Mouse (Mus musculus) limb, embryonic 15.5 days (tissue): ENCODE data around the gene Znrf4. TPM values are rescaled to one million over a fixed set of nuclear protein-coding genes. Genes with fewer than 3 reads are reported as not detected.

Experiments
- ATAC-seq: fragments of 200-750 bp; cut with Nextera tagmentation; 2 replicates; pipeline ENCODE4 v1.8.0; 2017; ENCODE audit warnings: low read depth, moderate TSS enrichment; ENCODE audit not compliant: insufficient number of reproducible peaks, low FRiP score, low TSS enrichment
- H3K27ac ChIP-seq: fragments of 300-500 bp; sonication (generic); 2 replicates; pipeline ENCODE4 v1.5.1; 2015; ENCODE audit warnings: moderate library complexity, mild to moderate bottlenecking, inconsistent platforms
- H3K27me3 ChIP-seq: fragments of 300-500 bp; sonication (generic); 2 replicates; pipeline ENCODE4 v1.6.1; 2015; ENCODE audit warnings: inconsistent platforms
- H3K36me3 ChIP-seq: fragments of 300-500 bp; sonication (generic); 2 replicates; pipeline ENCODE4 v1.6.1; 2015; ENCODE audit warnings: inconsistent platforms
- H3K4me1 ChIP-seq: fragments of 300-500 bp; sonication (generic); 2 replicates; pipeline ENCODE4 v1.6.1; 2015; ENCODE audit warnings: inconsistent platforms
- H3K4me2 ChIP-seq: fragments of 300-500 bp; sonication (generic); 2 replicates; pipeline ENCODE4 v1.6.1; 2015; ENCODE audit warnings: mild to moderate bottlenecking, inconsistent platforms
- H3K4me3 ChIP-seq: fragments of 300-500 bp; sonication (generic); 2 replicates; pipeline ENCODE4 v1.5.1; 2015; ENCODE audit warnings: mild to moderate bottlenecking, inconsistent platforms
- H3K9ac ChIP-seq: fragments of 300-500 bp; sonication (generic); 2 replicates; pipeline ENCODE4 v1.6.1; 2015; ENCODE audit warnings: inconsistent platforms
- H3K9me3 ChIP-seq: fragments of 300-500 bp; sonication (generic); 2 replicates; pipeline ENCODE4 v1.6.1; 2016; ENCODE audit warnings: inconsistent platforms
- WGBS: fragments of 180-500 bp; shearing (Covaris S2); methylation state at CpG from one replicate; pipeline ENCODE4 v1.1.7; 2015; 5-methylcytosine and 5-hydroxymethylcytosine counted together
- polyA plus RNA-seq: library from polyadenylated mRNA; unstranded; fragments of >200 nt; fragmentation: Nextera tagmentation; extraction: Ambion mirVana; gene quantifications from 2 replicates; pipeline ENCODE4 v1.2.1, GENCODE M21; 2015

Gene Znrf4
- polyA plus RNA-seq, 1 experiment from 2014 or later, result not detected

DNA sequence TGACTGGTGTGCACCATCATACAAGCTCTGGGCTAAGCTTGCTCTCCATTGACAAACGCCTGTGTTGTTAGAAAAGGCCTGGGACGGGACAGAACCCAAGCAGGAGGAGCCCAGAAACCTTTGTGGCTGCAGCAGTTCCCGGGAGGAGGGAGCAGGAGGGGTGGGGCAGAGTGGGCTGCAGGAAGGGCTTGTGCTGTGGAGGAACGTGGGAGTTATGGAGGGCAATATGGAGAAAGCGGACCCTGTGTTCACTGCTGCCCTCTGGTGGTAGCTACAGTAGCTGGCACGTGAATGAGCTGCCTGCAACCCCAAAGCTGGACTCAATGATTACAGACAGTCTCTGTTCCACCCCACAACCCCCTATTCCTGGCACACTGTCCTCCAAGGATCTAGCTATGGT, 32.9 kb downstream of the Znrf4 start:
- no peaks in the 10 kb centered on the region for H3K9me3 ChIP-seq
- H3K9ac ChIP-seq, result no peak overlapping the region
- no peak overlapping the region for H3K27ac ChIP-seq
- ATAC-seq, result no peak
- H3K4me2 ChIP-seq, result no peak overlapping the region
- WGBS, result 14% methylated on average over 6 of the region's 6 CpGs
- no peak overlapping the region for H3K4me3 ChIP-seq
- H3K27me3 ChIP-seq, result peaks cover 14% of the 10 kb centered on the region
- H3K36me3 ChIP-seq, result no peaks in the 10 kb centered on the region
- peaks cover 33% of the 10 kb centered on the region for H3K4me1 ChIP-seq

DNA sequence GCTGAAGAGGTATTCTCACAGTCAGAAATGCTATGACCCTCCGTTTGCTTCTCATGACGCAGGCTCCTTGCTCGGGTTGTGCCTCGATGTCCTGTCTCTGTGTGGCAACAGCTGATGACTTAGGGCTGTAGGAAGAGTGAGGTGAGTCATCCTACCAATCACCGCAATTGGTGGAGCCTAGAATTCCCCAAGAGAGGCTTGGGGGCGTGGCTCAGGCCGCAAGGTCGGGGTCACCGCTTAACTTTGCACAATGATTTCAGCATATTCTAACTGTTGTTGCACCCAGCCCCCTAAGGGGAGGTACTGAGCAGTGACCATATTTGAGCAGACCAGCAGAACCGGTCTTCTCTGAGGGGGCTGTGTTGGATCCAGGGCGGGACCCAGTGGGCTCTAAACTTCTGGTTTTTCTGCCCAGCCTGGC, 34.0 kb downstream of the Znrf4 start:
- Histone ChIP-seq H3K4me2 (no peak overlapping the region), H3K9ac (no peak overlapping the region), H3K27ac (no peak overlapping the region), H3K27me3 (peaks cover 26% of the 10 kb centered on the region), H3K4me3 (no peak overlapping the region), H3K9me3 (no peaks in the 10 kb centered on the region), H3K4me1 (peaks cover 44% of the 10 kb centered on the region), H3K36me3 (no peaks in the 10 kb centered on the region)
- WGBS, result 61% methylated on average over 11 of the region's 11 CpGs
- no peak for ATAC-seq

DNA sequence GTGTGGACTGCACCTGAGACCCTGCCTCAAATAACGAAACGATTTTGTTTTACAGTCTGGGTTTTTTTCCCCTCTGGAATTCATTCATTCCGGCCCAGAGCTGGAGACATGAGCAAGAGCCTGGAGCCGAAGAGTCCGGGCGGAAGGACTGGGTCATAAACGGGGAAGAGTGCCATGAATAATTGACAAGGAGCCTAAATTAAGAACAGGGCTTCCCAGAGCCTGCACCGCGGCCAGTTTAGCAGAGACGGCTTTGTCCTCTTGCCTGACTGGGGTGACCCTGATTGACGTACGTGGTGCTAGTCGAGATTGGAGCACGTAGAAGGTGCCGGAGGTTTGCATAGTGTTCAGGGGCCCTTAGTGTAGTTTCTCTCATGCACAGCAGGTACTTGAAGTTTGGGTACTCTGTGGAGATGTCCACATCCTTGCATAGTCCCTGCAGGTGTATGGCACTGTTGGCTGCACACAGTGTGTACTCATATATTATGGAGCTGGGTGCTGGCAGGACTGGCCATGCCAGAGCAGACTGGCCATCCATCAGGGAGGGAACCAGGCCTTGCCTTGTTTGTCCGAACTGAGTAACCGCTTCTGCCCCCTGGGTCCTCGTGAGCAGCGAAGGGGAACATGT, 34.9 kb downstream of the Znrf4 start:
- no peak for ATAC-seq
- H3K27me3 ChIP-seq, result peaks cover 35% of the 10 kb centered on the region

DNA sequence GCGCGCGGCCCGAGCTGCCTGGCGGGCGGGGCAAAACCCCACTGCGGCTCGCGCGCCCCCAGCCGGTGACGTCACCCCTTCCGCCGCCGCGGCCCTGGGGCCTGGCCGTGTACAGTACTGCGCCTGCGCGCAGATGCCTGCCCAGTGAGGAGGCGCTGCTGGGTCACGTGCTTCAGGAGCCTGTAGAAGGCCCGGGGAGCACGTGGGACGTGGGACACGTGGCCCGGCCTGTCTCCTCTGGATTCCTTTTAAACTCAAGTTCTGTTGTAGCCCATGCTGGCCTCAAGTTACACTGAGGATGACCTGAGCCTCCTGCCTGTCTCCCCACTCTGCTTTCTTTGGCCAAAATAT, 35.9 kb downstream of the Znrf4 start, which contains the start of gene Ptprs:
Ptprs (minus strand) TSS at position 82 of the 351 bp plus-strand sequence.
- WGBS, result 0% methylated on average over 27 of the region's 27 CpGs
- Histone ChIP-seq H3K36me3 (no peaks in the 10 kb centered on the region), H3K27ac (peak within 1 kb of the TSS; percentile 79), H3K4me3 (peak within 1 kb of the TSS; percentile 66), H3K9me3 (no peaks in the 10 kb centered on the region), H3K4me1 (peaks cover 62% of the 10 kb centered on the region), H3K27me3 (peaks cover 43% of the 10 kb centered on the region), H3K9ac (peak within 1 kb of the TSS; percentile 74), H3K4me2 (peak within 1 kb of the TSS; percentile 93)
- peak; percentile 88 for ATAC-seq

More for the DNA sequence above, 34.9 kb downstream of the Znrf4 start:
- Histone ChIP-seq H3K27ac (no peak overlapping the region), H3K4me3 (no peak overlapping the region), H3K4me2 (no peak overlapping the region), H3K4me1 (peaks cover 53% of the 10 kb centered on the region), H3K9me3 (no peaks in the 10 kb centered on the region), H3K36me3 (no peaks in the 10 kb centered on the region), H3K9ac (no peak overlapping the region)
- 81% methylated on average over 19 of the region's 19 CpGs for WGBS

DNA sequence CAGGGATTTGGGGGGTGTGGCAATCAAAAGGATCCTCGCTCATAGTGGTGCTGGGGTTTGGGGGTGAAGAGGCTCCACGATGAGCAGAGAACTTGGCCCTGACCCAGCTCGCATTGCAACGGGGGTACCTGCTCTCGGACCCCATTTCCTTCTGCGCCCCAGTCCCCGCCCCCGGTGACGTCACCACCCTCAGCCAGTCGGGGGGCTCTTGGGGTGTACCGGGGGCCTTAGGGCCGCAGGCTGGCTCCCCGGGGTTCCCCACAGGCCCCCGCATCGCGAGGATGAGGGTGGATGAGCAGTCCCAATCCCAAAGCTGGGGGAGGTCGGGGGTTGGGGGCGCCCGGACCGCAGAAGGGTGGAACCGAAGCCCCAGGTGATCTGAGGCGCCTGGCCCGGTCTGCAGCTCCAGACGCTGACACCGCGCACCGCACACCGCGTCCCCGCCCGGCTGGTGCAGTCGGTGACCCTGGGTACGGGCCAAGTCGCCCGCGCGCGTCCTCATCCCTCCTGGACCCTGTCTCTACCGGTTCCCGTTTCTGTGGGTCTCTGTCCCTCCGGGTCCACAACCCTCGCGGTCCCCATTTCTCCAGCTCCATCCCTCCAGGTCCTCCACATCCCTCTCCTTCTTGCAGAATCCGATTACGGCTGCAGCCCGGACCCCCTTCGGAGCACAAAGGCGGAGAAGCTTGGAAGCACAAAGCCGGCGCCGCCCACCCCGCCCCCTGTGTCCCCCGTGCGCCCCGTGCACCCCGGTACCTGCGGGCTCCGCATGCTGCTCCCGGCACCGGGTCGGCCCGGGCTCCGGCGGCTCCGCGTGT, 36.4 kb downstream of the Znrf4 start:
- Histone ChIP-seq H3K4me2 (peak overlapping the region; percentile 93), H3K9me3 (no peaks in the 10 kb centered on the region), H3K4me1 (peaks cover 68% of the 10 kb centered on the region), H3K36me3 (no peaks in the 10 kb centered on the region), H3K4me3 (peak overlapping the region; percentile 66), H3K27me3 (peaks cover 49% of the 10 kb centered on the region), H3K27ac (peak overlapping the region; percentile 79), H3K9ac (peak overlapping the region; percentile 74)
- ATAC-seq, result no peak; the same call in 1 of the 2 replicates
- WGBS, result 2% methylated on average over 64 of the region's 66 CpGs

DNA sequence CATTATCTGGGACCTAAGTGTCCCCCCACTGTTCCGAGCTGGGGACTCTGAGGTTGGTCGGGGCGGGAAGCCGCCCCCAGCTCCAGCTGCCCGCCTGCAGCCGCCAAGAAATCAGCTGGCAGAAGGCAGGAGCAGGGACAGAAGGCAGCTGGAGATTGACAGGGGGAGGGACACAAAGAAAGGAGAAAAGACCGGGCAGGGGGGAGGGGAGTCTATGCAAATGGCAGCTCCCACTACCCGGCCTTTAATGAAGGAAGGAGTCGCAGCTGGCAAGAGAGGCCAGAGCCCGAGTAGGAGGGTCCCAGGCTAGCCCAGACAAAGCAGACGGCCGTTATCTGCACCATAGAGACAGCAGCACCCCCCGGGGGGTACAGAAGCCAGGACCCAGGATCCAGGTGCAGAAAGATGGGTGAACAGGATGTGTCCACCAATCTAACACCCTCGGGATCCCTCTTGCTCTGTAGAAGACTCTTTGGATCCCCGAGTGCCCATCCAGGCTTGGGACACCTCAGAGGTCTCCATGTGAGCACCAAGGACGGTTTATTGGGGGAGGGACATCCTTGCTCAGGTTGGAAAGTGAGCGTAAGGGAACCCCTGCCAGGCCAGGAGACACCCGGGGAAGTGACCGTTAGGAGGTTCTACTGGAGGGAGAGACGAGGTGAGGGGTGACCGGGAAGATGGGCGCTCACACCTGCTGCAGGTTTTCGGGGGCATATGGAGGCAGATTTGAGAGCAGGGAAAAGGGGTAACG, 37.2 kb downstream of the Znrf4 start:
- Histone ChIP-seq H3K4me1 (peaks cover 76% of the 10 kb centered on the region), H3K27me3 (peaks cover 52% of the 10 kb centered on the region), H3K4me3 (peak overlapping the region; percentile 66), H3K9ac (peak overlapping the region; percentile 74), H3K27ac (no peak overlapping the region), H3K4me2 (peak overlapping the region; percentile 93), H3K9me3 (no peaks in the 10 kb centered on the region), H3K36me3 (no peaks in the 10 kb centered on the region)
- ATAC-seq, result no peak
- WGBS, result 1% methylated on average over 24 of the region's 24 CpGs

DNA sequence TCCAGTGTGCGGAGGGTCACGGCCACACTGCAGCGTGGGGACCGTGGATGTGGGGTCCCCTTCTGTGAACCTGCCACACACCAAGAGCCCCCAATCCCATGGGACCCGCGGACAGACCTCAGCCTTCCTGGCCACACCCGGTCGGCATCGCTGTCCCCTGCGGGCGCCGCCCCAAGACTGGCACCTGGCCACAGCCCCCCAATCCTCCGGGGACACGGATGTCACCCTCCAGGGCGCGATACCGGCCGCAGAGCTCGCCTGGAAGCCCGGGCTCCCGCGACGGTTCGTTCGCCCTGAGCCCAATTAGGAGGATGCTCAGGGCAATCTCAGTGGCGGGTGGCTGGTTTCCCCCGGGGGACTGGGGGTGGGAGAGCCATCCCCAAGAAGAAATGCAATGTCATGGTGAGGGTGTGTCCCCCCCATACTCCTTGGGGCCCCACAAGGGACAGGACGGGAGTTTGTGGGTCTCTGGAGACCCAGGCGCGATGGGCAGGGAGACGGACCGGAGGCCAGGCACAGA, 37.9 kb downstream of the Znrf4 start:
- 4% methylated on average over 32 of the region's 32 CpGs for WGBS
- H3K4me1 ChIP-seq, result peaks cover 79% of the 10 kb centered on the region

DNA sequence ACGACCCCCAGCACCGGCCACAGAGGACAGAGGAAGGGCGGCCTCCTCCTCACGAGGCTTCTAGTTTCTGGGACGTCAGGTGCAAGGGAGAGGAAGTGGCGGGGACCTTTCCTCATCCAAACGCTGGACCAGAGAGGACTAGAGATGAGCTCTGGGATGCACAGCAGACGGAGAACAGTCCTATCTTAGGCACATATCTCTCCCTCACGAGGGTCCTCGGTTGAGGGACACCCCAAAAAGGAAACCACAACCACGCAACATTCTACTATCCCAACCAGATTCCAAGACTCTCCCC, 38.7 kb downstream of the Znrf4 start:
- 4% methylated on average over 11 of the region's 11 CpGs for WGBS
- no peak overlapping the region for H3K27ac ChIP-seq
- H3K4me3 ChIP-seq, result peak overlapping the region; percentile 66
- peak overlapping the region; percentile 93 for H3K4me2 ChIP-seq
- no peak overlapping the region for H3K9ac ChIP-seq
- H3K27me3 ChIP-seq, result peaks cover 52% of the 10 kb centered on the region
- no peaks in the 10 kb centered on the region for H3K36me3 ChIP-seq
- no peaks in the 10 kb centered on the region for H3K9me3 ChIP-seq
- ATAC-seq, result no peak
- H3K4me1 ChIP-seq, result peaks cover 81% of the 10 kb centered on the region

More for the DNA sequence above, 37.9 kb downstream of the Znrf4 start:
- Histone ChIP-seq H3K9me3 (no peaks in the 10 kb centered on the region), H3K9ac (peak overlapping the region; percentile 74), H3K4me2 (peak overlapping the region; percentile 93), H3K4me3 (peak overlapping the region; percentile 66), H3K27me3 (peaks cover 52% of the 10 kb centered on the region), H3K27ac (no peak overlapping the region), H3K36me3 (no peaks in the 10 kb centered on the region)
- ATAC-seq, result no peak

DNA sequence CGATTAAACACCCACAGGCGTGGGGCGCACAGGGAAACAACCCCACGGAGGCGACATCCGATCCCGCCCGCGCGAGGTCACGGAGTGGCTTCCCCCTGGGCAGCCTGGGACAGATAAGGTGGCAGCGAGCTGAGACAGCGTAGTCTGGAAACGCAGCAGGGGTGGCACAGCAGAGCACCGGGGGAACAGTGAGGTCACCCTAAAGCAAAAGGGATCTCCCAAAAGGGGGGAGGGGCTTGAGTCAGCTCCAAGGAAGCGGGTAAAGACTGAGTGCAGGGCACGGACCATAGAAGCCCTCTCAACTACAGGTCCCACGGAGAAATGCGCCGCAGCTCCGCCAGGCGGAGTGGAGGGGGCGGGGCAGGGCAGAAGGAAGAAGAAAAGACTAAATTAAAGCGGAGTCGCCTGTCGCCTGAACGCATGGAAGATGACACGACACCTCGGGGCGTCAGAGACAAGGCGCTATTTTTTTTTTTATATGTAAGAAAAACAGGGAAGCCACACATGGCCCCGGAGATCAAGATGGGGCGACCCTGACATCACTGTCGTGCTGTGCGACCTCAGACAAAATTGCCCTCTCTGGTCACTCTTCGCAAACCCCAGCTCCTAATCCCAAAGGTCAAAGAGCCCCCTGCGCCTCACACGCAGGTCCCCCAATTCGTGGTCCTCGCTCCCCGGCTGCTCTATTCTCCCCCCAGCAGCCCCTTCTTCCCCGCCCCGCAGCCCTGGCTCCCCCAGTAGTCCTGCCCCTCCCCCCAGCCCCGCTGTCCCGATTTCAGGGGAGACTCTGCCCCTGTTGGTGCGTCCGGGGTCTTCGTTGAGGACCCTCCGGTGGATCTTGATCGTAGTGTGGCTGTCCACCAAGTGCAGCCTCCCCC, 39.3 kb downstream of the Znrf4 start:
- H3K4me2 ChIP-seq, result peak overlapping the region; percentile 93
- 4% methylated on average over 50 of the region's 50 CpGs for WGBS
- no peak overlapping the region for H3K27ac ChIP-seq
- H3K4me3 ChIP-seq, result peak overlapping the region; percentile 66
- no peaks in the 10 kb centered on the region for H3K36me3 ChIP-seq
- no peaks in the 10 kb centered on the region for H3K9me3 ChIP-seq
- peaks cover 52% of the 10 kb centered on the region for H3K27me3 ChIP-seq
- no peak for ATAC-seq
- peaks cover 82% of the 10 kb centered on the region for H3K4me1 ChIP-seq
- H3K9ac ChIP-seq, result no peak overlapping the region

DNA sequence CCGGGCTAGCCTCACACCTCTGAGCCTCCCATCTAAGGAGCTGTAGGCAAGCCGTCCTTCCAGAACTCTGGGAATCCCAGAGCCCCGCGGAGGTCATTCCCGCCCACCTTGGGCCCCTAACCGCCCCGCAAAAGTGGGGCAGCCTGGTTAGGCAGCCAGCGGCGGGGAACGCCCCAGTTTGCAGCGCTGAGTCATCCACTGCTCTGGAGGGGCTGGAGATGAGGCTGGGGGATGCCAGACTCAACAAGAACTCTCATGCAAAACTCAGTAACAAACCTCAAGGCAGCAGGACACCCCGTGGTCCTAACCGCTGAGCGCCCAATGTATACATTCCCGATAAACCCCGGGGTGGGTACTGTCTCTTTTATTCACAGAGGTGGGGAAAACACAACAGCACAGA, 40.1 kb downstream of the Znrf4 start:
- Histone ChIP-seq H3K4me3 (peak overlapping the region; percentile 66; the same call in 1 of the 2 replicates), H3K4me2 (peak overlapping the region; percentile 93), H3K36me3 (no peaks in the 10 kb centered on the region), H3K27me3 (peaks cover 52% of the 10 kb centered on the region), H3K27ac (no peak overlapping the region), H3K4me1 (peaks cover 90% of the 10 kb centered on the region), H3K9ac (no peak overlapping the region), H3K9me3 (no peaks in the 10 kb centered on the region)
- WGBS, result 12% methylated on average over 16 of the region's 16 CpGs
- ATAC-seq, result no peak

DNA sequence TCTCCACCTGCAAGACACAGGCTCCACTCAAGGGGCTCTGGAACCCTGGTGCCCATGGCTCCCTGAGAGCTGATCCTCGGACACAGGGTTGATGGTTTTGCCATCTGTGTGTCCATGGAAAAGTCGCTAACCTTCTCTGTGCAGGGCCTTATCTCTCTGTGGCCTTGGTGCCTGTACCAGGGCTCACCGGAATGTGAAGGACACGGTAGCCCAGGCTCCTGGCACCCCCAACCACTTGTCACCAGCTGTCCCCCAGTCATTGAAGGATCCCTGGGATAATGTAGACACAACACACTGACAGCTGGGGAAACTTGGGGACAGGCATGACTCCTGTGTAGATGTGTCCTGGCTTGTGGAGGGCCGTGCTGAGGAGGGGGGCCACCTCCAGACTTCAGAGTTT, 41.1 kb downstream of the Znrf4 start:
- no peak overlapping the region for H3K4me2 ChIP-seq
- WGBS, result 74% methylated on average over 5 of the region's 5 CpGs
- ATAC-seq, result no peak

More for the DNA sequence above, 41.1 kb downstream of the Znrf4 start:
- Histone ChIP-seq H3K9ac (no peak overlapping the region), H3K4me1 (peaks cover 94% of the 10 kb centered on the region), H3K27me3 (peaks cover 52% of the 10 kb centered on the region), H3K4me3 (no peak overlapping the region), H3K9me3 (no peaks in the 10 kb centered on the region), H3K36me3 (no peaks in the 10 kb centered on the region), H3K27ac (no peak overlapping the region)
